Mouse (Mus musculus): ENCODE measurements around the gene Fxr2. TPM values are rescaled to one million over a fixed set of nuclear protein-coding genes. Genes with fewer than 3 reads are reported as not detected.

Fxr2 gene
- polyA plus RNA-seq, 1 experiment from 2014 or later = 29.0 TPM

DNA sequence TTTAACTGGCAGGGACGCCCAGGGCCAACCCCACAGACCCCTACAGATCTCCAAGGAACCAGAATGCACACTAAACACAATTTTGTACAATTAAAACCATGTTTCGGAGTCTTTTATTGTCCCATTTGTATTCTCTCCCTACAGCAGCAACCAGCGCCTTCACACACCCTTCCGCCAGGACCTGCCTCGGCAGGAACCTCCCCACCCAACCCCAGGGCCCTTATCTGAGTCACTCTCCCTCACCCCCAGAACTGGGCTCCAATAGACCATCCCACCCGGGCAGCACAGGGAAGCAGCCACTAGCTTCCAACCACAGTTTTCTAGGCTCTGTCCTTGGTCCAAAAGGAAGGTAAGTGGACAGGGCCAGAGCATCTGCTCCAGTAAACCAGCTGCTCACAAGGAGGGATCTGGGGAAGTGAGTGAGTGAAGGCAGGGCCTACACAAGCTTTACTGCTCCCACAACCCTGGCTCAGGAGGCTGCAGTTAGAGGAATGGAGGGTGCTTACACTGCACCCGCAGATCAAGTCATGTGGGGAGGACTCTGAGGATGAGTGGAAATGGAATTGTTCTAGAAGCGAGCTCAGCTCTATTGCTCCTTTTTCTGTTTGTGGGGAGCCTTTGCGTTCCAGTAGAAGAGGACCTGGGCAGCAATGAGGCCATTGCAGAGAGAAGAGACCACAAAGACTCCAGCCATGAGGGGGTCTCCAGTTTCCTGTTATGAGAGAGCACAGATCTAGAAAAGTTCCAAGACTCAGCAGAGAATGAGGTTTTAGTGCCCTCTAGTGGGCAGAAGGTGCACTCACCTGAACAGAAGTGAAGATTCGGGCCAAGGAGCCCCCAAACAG is 24.0 kb downstream of the Fxr2 start:
- Histone ChIP-seq H3K27ac (ENCODE audit: low read depth, low read length) (no peak overlapping the region), H3K4me1 (ENCODE audit: control insufficient read depth, insufficient read depth, low read length) (peaks cover 30% of the 10 kb centered on the region), H3K9me3 (replicated peaks; ENCODE audit: control insufficient read depth, low read length) (no peaks in the 10 kb centered on the region), H3K4me2 (no peak overlapping the region; the same call in 1 of the 2 replicates), H3K9ac (ENCODE audit: low read depth, low read length) (0 out of 2 replicates have a peak overlapping the region, but pooled peaks have one; percentile 6), H3K4me3 (ENCODE audit: low read depth, low read length) (no peak overlapping the region), H3K27me3 (ENCODE audit: control insufficient read depth, insufficient read depth, low read length) (no peaks in the 10 kb centered on the region), H3K36me3 (ENCODE audit: control insufficient read depth, insufficient read depth, low read length) (peaks cover 35% of the 10 kb centered on the region)
- ATAC-seq (replicated peaks; ENCODE audit: insufficient number of reproducible peaks, low FRiP score, low TSS enrichment) = no peak
- 63% methylated on average over 10 of the region's 10 CpGs for whole genome bisulfite sequencing (ENCODE audit: insufficient replicate concordance)

DNA sequence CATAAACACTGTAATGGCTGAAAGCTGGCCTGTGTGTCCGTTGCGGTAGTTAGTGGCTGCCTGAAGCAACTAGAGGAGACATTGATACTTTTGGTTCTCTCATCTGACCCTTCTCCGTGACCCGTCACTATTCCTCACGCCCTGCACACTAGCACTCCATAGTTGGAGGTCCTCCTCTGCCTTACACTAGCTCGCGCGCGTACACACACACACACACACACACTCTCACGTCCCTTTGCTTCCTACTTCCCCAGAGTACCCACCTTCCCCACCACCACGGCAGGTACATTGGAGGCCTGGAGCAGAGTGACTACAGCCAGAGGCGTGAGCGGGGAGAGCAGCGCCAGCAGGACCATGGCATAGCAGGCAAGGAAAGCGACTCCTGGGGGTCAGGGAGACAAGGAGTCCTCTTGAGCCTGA is 24.7 kb downstream of the Fxr2 start:
- no peaks in the 10 kb centered on the region for H3K9me3 ChIP-seq (replicated peaks; ENCODE audit: control insufficient read depth, low read length)
- H3K36me3 ChIP-seq (ENCODE audit: control insufficient read depth, insufficient read depth, low read length) = peaks cover 30% of the 10 kb centered on the region
- H3K4me1 ChIP-seq (ENCODE audit: control insufficient read depth, insufficient read depth, low read length) = peaks cover 30% of the 10 kb centered on the region
- H3K27me3 ChIP-seq (ENCODE audit: control insufficient read depth, insufficient read depth, low read length) = no peaks in the 10 kb centered on the region
- H3K4me2 ChIP-seq = no peak overlapping the region
- no peak overlapping the region for H3K4me3 ChIP-seq (ENCODE audit: low read depth, low read length)
- no peak overlapping the region for H3K27ac ChIP-seq (ENCODE audit: low read depth, low read length)
- 86% methylated on average over 15 of the region's 15 CpGs for WGBS (ENCODE audit: insufficient replicate concordance)
- H3K9ac ChIP-seq (ENCODE audit: low read depth, low read length) = no peak overlapping the region
- no peak for ATAC-seq (replicated peaks; ENCODE audit: insufficient number of reproducible peaks, low FRiP score, low TSS enrichment)

DNA sequence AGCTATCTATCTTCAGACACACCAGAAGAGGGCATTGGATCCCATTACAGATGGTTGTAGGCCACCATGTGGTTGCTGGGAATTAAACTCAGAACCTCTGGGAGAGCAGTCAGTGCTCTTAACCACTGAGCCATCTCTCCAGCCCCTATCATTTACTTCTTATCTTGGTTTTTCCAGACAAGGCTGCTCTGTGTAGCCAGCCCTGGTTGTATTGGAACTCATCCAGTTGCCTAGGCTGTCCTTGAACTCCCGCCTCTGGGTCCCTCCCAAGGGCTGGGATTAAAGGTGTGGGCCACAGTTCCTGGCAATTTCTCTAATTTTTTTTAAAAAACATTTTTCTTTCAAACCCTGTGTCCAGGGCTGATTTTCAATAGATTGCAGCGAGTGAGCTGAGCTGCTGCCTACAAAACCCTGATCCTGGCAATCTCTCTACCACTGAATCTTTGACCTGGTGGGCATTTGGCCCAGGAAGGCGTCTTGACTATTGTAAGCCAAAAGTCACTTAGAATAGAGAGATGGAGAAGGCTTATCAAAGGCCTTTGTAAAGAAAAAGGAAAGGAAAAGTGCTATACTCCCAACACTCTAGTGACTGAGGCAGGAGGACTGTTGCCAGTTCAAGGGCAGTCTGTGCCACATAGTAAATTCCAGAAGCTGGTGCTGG is 28.6 kb downstream of the Fxr2 start:
- Histone ChIP-seq H3K4me3 (ENCODE audit: low read depth, low read length) (peak overlapping the region; percentile 56), H3K4me2 (peak overlapping the region; percentile 76), H3K36me3 (ENCODE audit: control insufficient read depth, insufficient read depth, low read length) (peaks cover 25% of the 10 kb centered on the region), H3K27me3 (ENCODE audit: control insufficient read depth, insufficient read depth, low read length) (no peaks in the 10 kb centered on the region), H3K27ac (ENCODE audit: low read depth, low read length) (peak overlapping the region; percentile 97), H3K4me1 (ENCODE audit: control insufficient read depth, insufficient read depth, low read length) (peaks cover 24% of the 10 kb centered on the region), H3K9me3 (replicated peaks; ENCODE audit: control insufficient read depth, low read length) (no peaks in the 10 kb centered on the region), H3K9ac (ENCODE audit: low read depth, low read length) (peak overlapping the region; percentile 81)
- 69% methylated on average over 3 of the region's 3 CpGs for WGBS (ENCODE audit: insufficient replicate concordance)
- ATAC-seq (replicated peaks; ENCODE audit: insufficient number of reproducible peaks, low FRiP score, low TSS enrichment) = no peak

DNA sequence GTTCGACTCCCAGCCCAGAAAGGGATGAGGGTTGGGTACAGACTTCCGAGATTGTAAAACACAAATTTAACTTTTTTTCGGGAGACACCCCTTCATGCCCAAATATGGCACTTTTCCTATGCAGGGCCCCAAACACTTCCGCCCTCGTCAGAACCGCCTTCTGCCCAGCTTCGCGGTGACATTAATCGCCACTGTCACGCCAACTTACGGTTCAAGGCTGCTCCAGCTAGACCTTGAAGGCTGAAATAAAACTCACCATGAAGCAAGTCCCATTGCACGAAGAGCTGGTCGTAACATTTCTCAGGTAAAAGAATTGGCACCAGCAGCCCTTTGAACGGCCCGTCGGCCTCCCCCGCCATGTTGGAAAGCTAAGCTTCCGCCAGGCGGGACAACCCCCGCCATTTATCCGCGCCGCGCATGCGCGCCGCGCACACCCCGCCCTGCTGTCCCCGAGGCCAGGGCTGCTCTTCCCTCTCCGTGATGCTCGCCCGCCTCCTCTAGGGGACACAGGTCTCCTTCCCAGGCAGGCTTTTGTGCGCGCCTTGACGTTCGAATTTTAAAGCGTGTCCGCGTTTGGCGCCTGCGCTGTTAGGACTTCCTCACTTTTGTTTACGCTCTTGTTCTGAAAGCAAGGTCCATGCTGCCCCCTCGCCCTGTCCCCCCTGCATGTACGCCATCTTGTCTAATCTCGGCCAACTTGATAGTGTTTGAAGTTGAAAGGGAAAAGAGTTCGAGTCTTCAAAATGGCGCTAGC is 29.6 kb downstream of the Fxr2 start, which contains the start of gene Mpdu1:
Gene Mpdu1, minus strand, starts transcription at position 430 of the 754 bp plus-strand sequence.
- Histone ChIP-seq H3K36me3 (ENCODE audit: control insufficient read depth, insufficient read depth, low read length) (peaks cover 19% of the 10 kb centered on the region; the same call in 1 of the 2 replicates), H3K4me2 (peak within 1 kb of the TSS; percentile 76), H3K4me3 (ENCODE audit: low read depth, low read length) (peak within 1 kb of the TSS; percentile 56), H3K4me1 (ENCODE audit: control insufficient read depth, insufficient read depth, low read length) (peaks cover 20% of the 10 kb centered on the region), H3K9ac (ENCODE audit: low read depth, low read length) (peak within 1 kb of the TSS; percentile 81), H3K27me3 (ENCODE audit: control insufficient read depth, insufficient read depth, low read length) (no peaks in the 10 kb centered on the region), H3K9me3 (replicated peaks; ENCODE audit: control insufficient read depth, low read length) (no peaks in the 10 kb centered on the region), H3K27ac (ENCODE audit: low read depth, low read length) (peak within 1 kb of the TSS; percentile 97)
- peak; percentile 90 for ATAC-seq (replicated peaks; ENCODE audit: insufficient number of reproducible peaks, low FRiP score, low TSS enrichment)
- under 1% methylated on average over 48 of the region's 48 CpGs for WGBS (ENCODE audit: insufficient replicate concordance)

DNA sequence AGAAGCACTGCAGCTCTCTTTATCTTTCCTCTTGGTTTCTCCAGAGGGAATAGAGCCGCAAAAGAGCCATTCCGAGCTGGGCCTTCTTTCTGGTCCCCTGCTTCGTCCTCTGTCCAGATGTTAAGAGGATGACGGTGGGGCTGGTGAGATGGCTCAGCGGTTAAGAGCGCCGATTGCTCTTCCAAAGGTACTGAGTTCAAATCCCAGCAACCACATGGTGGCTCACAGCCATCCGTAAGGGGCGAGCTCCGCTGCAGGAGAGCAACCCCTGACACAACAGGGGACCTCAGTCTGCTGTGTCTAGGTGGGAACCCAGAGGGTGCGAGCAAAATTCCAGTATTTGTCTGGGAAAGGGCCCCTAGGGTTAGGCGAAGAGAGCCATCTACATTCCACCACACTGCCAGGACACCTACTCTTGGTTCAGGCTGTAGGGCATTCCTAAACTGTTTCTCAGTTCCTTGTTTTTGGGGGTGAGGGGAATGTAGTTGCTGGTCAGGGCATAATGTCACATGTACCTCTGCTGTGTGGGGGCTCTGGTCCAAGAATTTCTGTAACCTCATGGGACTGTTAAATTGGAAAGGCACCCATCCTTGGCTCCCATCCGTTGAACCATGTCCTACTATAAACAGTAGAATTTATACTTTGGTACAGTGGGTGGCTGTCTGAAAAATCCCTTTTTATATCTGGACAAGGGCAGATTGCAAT is 30.3 kb downstream of the Fxr2 start:
- ATAC-seq (replicated peaks; ENCODE audit: insufficient number of reproducible peaks, low FRiP score, low TSS enrichment) = no peak
- H3K4me3 ChIP-seq (ENCODE audit: low read depth, low read length) = peak overlapping the region; percentile 56
- WGBS (ENCODE audit: insufficient replicate concordance) = 63% methylated on average over 13 of the region's 13 CpGs

DNA sequence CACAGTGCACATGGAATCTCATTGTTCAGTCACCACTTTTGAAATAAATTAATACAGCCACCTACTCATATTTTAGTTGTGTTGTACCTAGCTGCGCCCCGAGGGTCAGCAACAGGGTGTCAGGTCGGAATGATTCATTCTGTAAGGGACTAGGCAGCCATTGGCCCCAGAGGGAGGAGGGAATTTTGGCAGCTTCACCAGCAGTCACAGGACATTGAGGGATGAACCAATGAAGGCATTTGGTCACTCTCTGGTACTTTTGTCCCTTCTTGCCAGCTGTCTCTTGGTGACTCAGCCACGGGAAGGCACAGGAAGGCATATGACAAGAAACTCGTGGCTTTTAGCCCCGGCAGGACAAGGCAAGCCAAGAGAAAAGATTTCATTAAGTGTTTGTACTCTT is 31.0 kb downstream of the Fxr2 start:
- H3K9me3 ChIP-seq (replicated peaks; ENCODE audit: control insufficient read depth, low read length) = no peaks in the 10 kb centered on the region
- peaks cover 20% of the 10 kb centered on the region for H3K4me1 ChIP-seq (ENCODE audit: control insufficient read depth, insufficient read depth, low read length)
- H3K27ac ChIP-seq (ENCODE audit: low read depth, low read length) = no peak overlapping the region; the same call in 1 of the 2 replicates
- peaks cover 21% of the 10 kb centered on the region for H3K36me3 ChIP-seq (ENCODE audit: control insufficient read depth, insufficient read depth, low read length)
- 0 out of 2 replicates have a peak overlapping the region, but pooled peaks have one; percentile 12 for H3K4me3 ChIP-seq (ENCODE audit: low read depth, low read length)
- no peak for ATAC-seq (replicated peaks; ENCODE audit: insufficient number of reproducible peaks, low FRiP score, low TSS enrichment)
- WGBS (ENCODE audit: insufficient replicate concordance) = 85% methylated on average over 6 of the region's 6 CpGs
- H3K4me2 ChIP-seq = peak overlapping the region; percentile 76; the same call in 1 of the 2 replicates
- H3K27me3 ChIP-seq (ENCODE audit: control insufficient read depth, insufficient read depth, low read length) = no peaks in the 10 kb centered on the region
- no peak overlapping the region for H3K9ac ChIP-seq (ENCODE audit: low read depth, low read length)

More for the DNA sequence above, 30.3 kb downstream of the Fxr2 start:
- Histone ChIP-seq H3K27me3 (ENCODE audit: control insufficient read depth, insufficient read depth, low read length) (no peaks in the 10 kb centered on the region), H3K36me3 (ENCODE audit: control insufficient read depth, insufficient read depth, low read length) (peaks cover 21% of the 10 kb centered on the region), H3K9ac (ENCODE audit: low read depth, low read length) (peak overlapping the region; percentile 81), H3K27ac (ENCODE audit: low read depth, low read length) (peak overlapping the region; percentile 97), H3K9me3 (replicated peaks; ENCODE audit: control insufficient read depth, low read length) (no peaks in the 10 kb centered on the region), H3K4me1 (ENCODE audit: control insufficient read depth, insufficient read depth, low read length) (peaks cover 20% of the 10 kb centered on the region), H3K4me2 (peak overlapping the region; percentile 76)

DNA sequence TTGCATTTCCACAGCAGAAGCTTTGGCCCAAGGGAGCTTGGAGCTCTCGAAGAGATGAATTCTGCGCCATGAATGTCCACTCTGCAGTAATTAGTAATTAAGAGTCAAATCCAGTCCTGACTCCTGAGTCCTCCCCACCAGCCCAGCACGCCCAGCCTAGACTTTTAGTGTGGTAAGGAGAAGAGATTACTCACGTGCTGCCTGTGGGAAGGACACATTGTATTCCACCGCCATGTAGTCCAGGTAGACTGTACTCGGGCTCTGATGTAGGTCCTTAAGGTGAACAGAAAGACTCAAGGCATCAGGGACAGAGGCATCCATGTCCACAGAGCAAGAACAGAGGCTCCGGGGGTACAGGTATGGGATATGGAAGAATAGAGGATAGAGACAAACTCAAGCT is 32.1 kb downstream of the Fxr2 start:
- no peak for ATAC-seq (replicated peaks; ENCODE audit: insufficient number of reproducible peaks, low FRiP score, low TSS enrichment)
- Histone ChIP-seq H3K4me3 (ENCODE audit: low read depth, low read length) (no peak overlapping the region), H3K9me3 (replicated peaks; ENCODE audit: control insufficient read depth, low read length) (no peaks in the 10 kb centered on the region), H3K4me1 (ENCODE audit: control insufficient read depth, insufficient read depth, low read length) (peaks cover 20% of the 10 kb centered on the region), H3K36me3 (ENCODE audit: control insufficient read depth, insufficient read depth, low read length) (peaks cover 31% of the 10 kb centered on the region), H3K27ac (ENCODE audit: low read depth, low read length) (no peak overlapping the region; the same call in 1 of the 2 replicates), H3K9ac (ENCODE audit: low read depth, low read length) (no peak overlapping the region), H3K27me3 (ENCODE audit: control insufficient read depth, insufficient read depth, low read length) (no peaks in the 10 kb centered on the region), H3K4me2 (no peak overlapping the region)
- WGBS (ENCODE audit: insufficient replicate concordance) = 91% methylated on average over 7 of the region's 7 CpGs

Measured in heart, embryonic 11.5 days (tissue).